Mouse (Mus musculus): ENCODE measurements around the gene Dcbld2. TPM values are rescaled to one million over a fixed set of nuclear protein-coding genes. Genes with fewer than 3 reads are reported as not detected.

The Dcbld2 gene
- polyA plus RNA-seq, 2 experiments: 0.84 to 2.6 TPM

GRCm38 (mm10) chr16:58449073-58449472, 40.8 kb downstream of the Dcbld2 start:
- Histone ChIP-seq H3K27ac (no peak overlapping the region), H3K4me3 (ENCODE audit: insufficient read depth in 1 of 2, low read depth in 2 of 2, low read length in 2 of 2) (no peak overlapping the region), H3K27me3 (ENCODE audit: control insufficient read depth, insufficient read depth, low read length) (no peaks in the 10 kb centered on the region), H3K9me3 (ENCODE audit: control insufficient read depth, low read length) (no peaks in the 10 kb centered on the region), H3K4me2 (ENCODE audit: low read depth) (no peak overlapping the region), H3K4me1 (replicated peaks; ENCODE audit: control insufficient read depth in 2 of 2, insufficient read depth in 2 of 2, low read length in 1 of 2) (peaks cover 23 to 26% of the 10 kb centered on the region in 2 experiments), H3K36me3 (replicated peaks; ENCODE audit: control insufficient read depth, insufficient read depth, low read depth) (no peaks in the 10 kb centered on the region), H3K9ac (replicated peaks) (no peak overlapping the region; the same call in 1 of the 2 replicates)
- DNase-seq (ENCODE audit: low read depth in 3 of 3, low spot score in 3 of 3) (peak in 1 of 3 experiments; percentile 47), ATAC-seq (ENCODE audit: insufficient read depth) (peak; percentile 57)
- WGBS (ENCODE audit: insufficient replicate concordance): 67% methylated on average over 4 of the region's 4 CpGs
- TF ChIP-seq EP300 (IDR thresholded peaks at IDR 0.05; ENCODE audit: low read depth): peak; percentile 30; the same call in 1 of the 2 replicates
- TF ChIP-seq CTCF (IDR thresholded peaks at IDR 0.05; ENCODE audit: low read depth): no peak

- TF ChIP-seq EP300 (IDR thresholded peaks at IDR 0.05; ENCODE audit: low read depth): no peak
- 0 out of 2 replicates have a peak, but pooled peaks have one; percentile 17 for TF ChIP-seq CTCF (IDR thresholded peaks at IDR 0.05; ENCODE audit: low read depth)
- Histone ChIP-seq H3K4me1 (replicated peaks; ENCODE audit: control insufficient read depth in 2 of 2, insufficient read depth in 2 of 2, low read length in 1 of 2) (peaks cover 37 to 38% of the 10 kb centered on the region in 2 experiments), H3K4me3 (ENCODE audit: insufficient read depth in 1 of 2, low read depth in 2 of 2, low read length in 2 of 2) (no peak overlapping the region), H3K27me3 (ENCODE audit: control insufficient read depth, insufficient read depth, low read length) (no peaks in the 10 kb centered on the region), H3K9me3 (ENCODE audit: control insufficient read depth, low read length) (no peaks in the 10 kb centered on the region), H3K36me3 (replicated peaks; ENCODE audit: control insufficient read depth, insufficient read depth, low read depth) (no peaks in the 10 kb centered on the region), H3K4me2 (ENCODE audit: low read depth) (no peak overlapping the region), H3K27ac (no peak overlapping the region), H3K9ac (replicated peaks) (no peak overlapping the region)
- WGBS (ENCODE audit: insufficient replicate concordance): 50% methylated on average over 6 of the region's 6 CpGs
- ATAC-seq (ENCODE audit: insufficient read depth) (no peak), DNase-seq (ENCODE audit: low read depth in 3 of 3, low spot score in 3 of 3) (no peak)
These were observed 42.4 kb downstream of the Dcbld2 start for GRCm38 (mm10) chr16:58450648-58451047.

- H3K27me3 ChIP-seq (ENCODE audit: control insufficient read depth, insufficient read depth, low read length): no peaks in the 10 kb centered on the region
- ATAC-seq (ENCODE audit: insufficient read depth): no peak
- no peak for TF ChIP-seq EP300 (IDR thresholded peaks at IDR 0.05; ENCODE audit: low read depth)
- 0 out of 2 replicates have a peak, but pooled peaks have one; percentile 2 for TF ChIP-seq CTCF (IDR thresholded peaks at IDR 0.05; ENCODE audit: low read depth)
- H3K36me3 ChIP-seq (replicated peaks; ENCODE audit: control insufficient read depth, insufficient read depth, low read depth): no peaks in the 10 kb centered on the region
- no peak overlapping the region for H3K9ac ChIP-seq (replicated peaks)
- no peaks in the 10 kb centered on the region for H3K9me3 ChIP-seq (ENCODE audit: control insufficient read depth, low read length)
- H3K4me1 ChIP-seq (replicated peaks; ENCODE audit: control insufficient read depth in 2 of 2, insufficient read depth in 2 of 2, low read length in 1 of 2): peaks cover 41 to 42% of the 10 kb centered on the region in 2 experiments
- 87% methylated on average over 5 of the region's 5 CpGs for WGBS (ENCODE audit: insufficient replicate concordance)
- no peak overlapping the region for H3K4me3 ChIP-seq (ENCODE audit: insufficient read depth in 1 of 2, low read depth in 2 of 2, low read length in 2 of 2)
- DNase-seq (ENCODE audit: low read depth in 3 of 3, low spot score in 3 of 3): no peak
- H3K27ac ChIP-seq: no peak overlapping the region
- H3K4me2 ChIP-seq (ENCODE audit: low read depth): no peak overlapping the region
These were observed 43.4 kb downstream of the Dcbld2 start for GRCm38 (mm10) chr16:58451647-58452046.

GRCm38 (mm10) chr16:58453138-58453537, 44.9 kb downstream of the Dcbld2 start:
- WGBS (ENCODE audit: insufficient replicate concordance): 32% methylated on average over 3 of the region's 3 CpGs
- ATAC-seq (ENCODE audit: insufficient read depth) (peak; percentile 45), DNase-seq (ENCODE audit: low read depth in 3 of 3, low spot score in 3 of 3) (peak in 1 of 3 experiments; percentile 47)
- no peak for TF ChIP-seq CTCF (IDR thresholded peaks at IDR 0.05; ENCODE audit: low read depth)
- no peak for TF ChIP-seq EP300 (IDR thresholded peaks at IDR 0.05; ENCODE audit: low read depth)
- no peaks in the 10 kb centered on the region for H3K9me3 ChIP-seq (ENCODE audit: control insufficient read depth, low read length)
- H3K4me1 ChIP-seq (replicated peaks; ENCODE audit: control insufficient read depth in 2 of 2, insufficient read depth in 2 of 2, low read length in 1 of 2): peaks cover 49 to 53% of the 10 kb centered on the region in 2 experiments
- no peak overlapping the region for H3K4me3 ChIP-seq (ENCODE audit: insufficient read depth in 1 of 2, low read depth in 2 of 2, low read length in 2 of 2)
- H3K36me3 ChIP-seq (replicated peaks; ENCODE audit: control insufficient read depth, insufficient read depth, low read depth): no peaks in the 10 kb centered on the region
- H3K4me2 ChIP-seq (ENCODE audit: low read depth): peak overlapping the region; percentile 30
- H3K27ac ChIP-seq: peak overlapping the region; percentile 76
- no peaks in the 10 kb centered on the region for H3K27me3 ChIP-seq (ENCODE audit: control insufficient read depth, insufficient read depth, low read length)
- peak overlapping the region; percentile 42 for H3K9ac ChIP-seq (replicated peaks)

GRCm38 (mm10) chr16:58453820-58454219, 45.6 kb downstream of the Dcbld2 start:
- peaks cover 48 to 49% of the 10 kb centered on the region in 2 experiments for H3K4me1 ChIP-seq (replicated peaks; ENCODE audit: control insufficient read depth in 2 of 2, insufficient read depth in 2 of 2, low read length in 1 of 2)

More at GRCm38 (mm10) chr16:58453820-58454219, 45.6 kb downstream of the Dcbld2 start:
- Histone ChIP-seq H3K9me3 (ENCODE audit: control insufficient read depth, low read length) (no peaks in the 10 kb centered on the region), H3K27me3 (ENCODE audit: control insufficient read depth, insufficient read depth, low read length) (no peaks in the 10 kb centered on the region), H3K4me3 (ENCODE audit: insufficient read depth in 1 of 2, low read depth in 2 of 2, low read length in 2 of 2) (no peak overlapping the region), H3K9ac (replicated peaks) (peak overlapping the region; percentile 46), H3K27ac (peak overlapping the region; percentile 76), H3K36me3 (replicated peaks; ENCODE audit: control insufficient read depth, insufficient read depth, low read depth) (no peaks in the 10 kb centered on the region), H3K4me2 (ENCODE audit: low read depth) (peak overlapping the region; percentile 30)
- peak; percentile 6; the same call in 1 of the 2 replicates for ATAC-seq (ENCODE audit: insufficient read depth)
- DNase-seq (ENCODE audit: low read depth in 3 of 3, low spot score in 3 of 3): no peak
- TF ChIP-seq EP300 (IDR thresholded peaks at IDR 0.05; ENCODE audit: low read depth) (peak; percentile 53), CTCF (IDR thresholded peaks at IDR 0.05; ENCODE audit: low read depth) (no peak)

All from liver, embryonic 14.5 days (tissue).